Mouse (Mus musculus) heart, embryonic 16.5 days (tissue): ENCODE measurements around the gene Gm14085. TPM values are rescaled to one million over a fixed set of nuclear protein-coding genes. Genes with fewer than 3 reads are reported as not detected.
"Not testable (repeated sequence)": the region's sequence is repeated elsewhere in the genome, so short reads cannot be mapped to it uniquely, and the experiment has no call there.

Experiments used
- ATAC-seq: fragments of 200-750 bp; cut with Nextera tagmentation; replicated peaks from 2 replicates; pipeline ENCODE4 v1.8.0; 2017; ENCODE audit warnings: moderate number of reproducible peaks; ENCODE audit not compliant: insufficient read depth, low FRiP score; ENCODE audit errors: extremely low read depth
- H3K27ac ChIP-seq: fragments of 300-500 bp; sonication (generic); 2 replicates; pipeline ENCODE4 v1.5.1; 2014; ENCODE audit warnings: mild to moderate bottlenecking, low read length, control low read depth, moderate library complexity
- H3K27me3 ChIP-seq: fragments of 300-500 bp; sonication (generic); 2 replicates; pipeline ENCODE4 v1.6.1; 2014; ENCODE audit warnings: low read length, mixed read lengths; ENCODE audit not compliant: control insufficient read depth, insufficient read depth
- H3K36me3 ChIP-seq: fragments of 300-500 bp; sonication (generic); 2 replicates; pipeline ENCODE4 v1.6.1; 2014; ENCODE audit not compliant: control insufficient read depth, insufficient read depth
- H3K4me1 ChIP-seq: fragments of 300-500 bp; sonication (generic); 2 replicates; pipeline ENCODE4 v1.6.1; 2014; ENCODE audit warnings: low read length, mixed read lengths; ENCODE audit not compliant: control insufficient read depth, insufficient read depth
- H3K4me2 ChIP-seq: fragments of 300-500 bp; sonication (generic); 2 replicates; pipeline ENCODE4 v1.6.1; 2014; ENCODE audit warnings: low read depth, mild to moderate bottlenecking, control low read depth, low read length
- H3K4me3 ChIP-seq: fragments of 300-500 bp; sonication (generic); 2 replicates; pipeline ENCODE4 v1.5.1; 2014; ENCODE audit warnings: mild to moderate bottlenecking, control low read depth, low read length
- H3K9ac ChIP-seq: fragments of 300-500 bp; sonication (generic); 2 replicates; pipeline ENCODE4 v1.6.1; 2014; ENCODE audit warnings: low read length, control low read depth
- H3K9me3 ChIP-seq: fragments of 300-500 bp; sonication (generic); replicated peaks from 2 replicates; pipeline ENCODE4 v1.6.1; 2016; ENCODE audit warnings: low read length; ENCODE audit not compliant: control insufficient read depth
- WGBS: fragments of 180-500 bp; shearing (Covaris S2); extraction: QIAGEN DNeasy Blood & Tissue Kit; methylation state at CpG from one replicate; pipeline ENCODE4 v1.1.7; 2014; 5-methylcytosine and 5-hydroxymethylcytosine counted together
- polyA plus RNA-seq: library from polyadenylated mRNA; unstranded; fragments of >200 nt; fragmentation: Nextera tagmentation; extraction: Ambion mirVana; gene quantifications from 2 replicates; pipeline ENCODE4 v1.2.1, GENCODE M21; 2015

The Gm14085 gene
- polyA plus RNA-seq, 1 experiment from 2014 or later: 0.04 TPM

DNA sequence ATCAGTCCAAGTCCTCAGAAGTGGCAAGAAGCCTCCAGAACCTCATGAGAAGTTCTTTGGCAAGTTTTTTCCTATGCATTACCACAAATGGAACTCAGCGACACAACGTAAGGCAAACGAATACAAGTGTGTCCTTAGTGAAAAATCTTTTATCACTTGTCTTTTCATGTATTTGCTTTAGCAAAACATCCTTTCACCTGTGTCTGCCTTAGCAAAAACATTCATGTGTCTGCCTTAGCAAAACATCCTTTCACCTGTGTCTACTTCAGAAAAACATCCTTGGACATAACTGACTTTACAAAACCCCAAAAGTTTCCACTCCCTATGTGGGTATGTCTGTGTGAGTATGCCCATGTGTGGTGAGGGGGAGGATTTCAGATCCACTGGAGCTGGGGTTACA, 15.5 kb upstream of the Gm14085 start:
- Histone ChIP-seq H3K27me3 (no peaks in the 10 kb centered on the region), H3K9ac (no peak overlapping the region), H3K36me3 (no peaks in the 10 kb centered on the region), H3K4me3 (no peak overlapping the region), H3K9me3 (no peaks in the 10 kb centered on the region), H3K4me2 (no peak overlapping the region), H3K4me1 (peaks cover 5% of the 10 kb centered on the region), H3K27ac (no peak overlapping the region)
- ATAC-seq: no peak
- WGBS: 84% methylated on average over 3 of the region's 3 CpGs

DNA sequence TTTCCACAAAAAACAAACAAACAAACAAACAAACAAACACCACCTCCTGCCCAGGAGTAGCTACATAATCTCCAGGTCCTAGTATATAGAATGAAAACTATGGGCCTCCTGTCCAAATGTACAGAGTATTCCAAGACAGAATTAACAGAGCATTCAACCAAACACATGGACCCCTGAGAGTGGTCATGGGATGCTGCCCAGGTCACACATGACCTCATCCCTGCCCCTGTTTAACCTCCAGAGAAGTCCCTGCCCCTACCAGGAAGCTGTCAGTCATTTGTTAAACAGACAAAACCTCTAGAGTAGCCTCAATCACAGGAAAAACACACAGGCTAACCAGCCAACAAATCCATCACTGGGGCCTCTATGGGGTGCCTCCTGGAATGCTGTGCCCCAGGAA, 8.2 kb upstream of the Gm14085 start:
- Histone ChIP-seq H3K4me2 (no peak overlapping the region), H3K4me1 (no peaks in the 10 kb centered on the region), H3K9ac (no peak overlapping the region), H3K9me3 (no peaks in the 10 kb centered on the region), H3K27me3 (no peaks in the 10 kb centered on the region), H3K27ac (no peak overlapping the region), H3K4me3 (no peak overlapping the region), H3K36me3 (no peaks in the 10 kb centered on the region)
- ATAC-seq: no peak

DNA sequence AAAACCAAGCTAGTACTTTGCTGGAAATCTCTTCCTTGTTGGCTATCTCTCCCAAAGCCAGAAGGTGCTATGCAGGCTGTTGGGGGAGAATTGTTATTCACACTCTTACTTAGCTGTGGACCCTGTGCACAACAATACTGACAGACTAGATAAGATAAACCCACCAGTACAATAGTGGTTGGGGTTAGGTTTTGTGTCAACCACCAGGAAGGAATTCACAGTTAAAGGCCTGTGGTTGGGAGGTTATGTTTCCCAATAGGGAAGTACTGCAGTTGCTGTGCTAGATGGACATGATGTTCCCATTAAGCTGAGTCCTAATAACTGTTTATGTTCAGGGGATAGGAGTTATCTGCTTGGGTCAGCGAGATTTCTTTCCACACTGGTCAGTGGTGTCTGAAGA, 954 bp upstream of the Gm14085 start:
- not testable (repeated sequence) for H3K4me3 ChIP-seq, H3K9me3 ChIP-seq, H3K9ac ChIP-seq, H3K36me3 ChIP-seq, H3K4me1 ChIP-seq, ATAC-seq, H3K27me3 ChIP-seq, H3K27ac ChIP-seq, H3K4me2 ChIP-seq
- WGBS: 47% methylated on average over 1 of the region's 1 CpGs

DNA sequence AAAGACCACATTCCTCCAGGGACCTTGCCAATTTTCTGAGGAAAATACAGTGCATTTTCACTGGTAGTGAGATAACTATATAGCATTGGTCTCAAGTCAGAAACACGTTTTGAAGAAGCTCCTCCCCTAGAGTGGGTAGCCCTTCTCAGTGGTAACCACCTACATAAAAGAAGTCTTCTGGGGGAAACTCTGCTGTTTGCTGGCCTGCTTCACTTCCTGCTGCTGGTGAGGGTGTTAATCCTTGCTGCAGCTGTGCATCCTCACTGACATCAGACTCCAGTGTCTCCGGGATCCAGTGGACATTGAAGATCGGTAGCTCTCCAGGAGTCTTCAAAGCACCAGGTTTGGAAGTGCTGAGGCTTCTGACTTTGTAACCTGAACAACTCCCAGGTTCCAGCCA, 913 bp downstream of the Gm14085 start:
- not testable (repeated sequence) for H3K4me2 ChIP-seq, H3K36me3 ChIP-seq, H3K9ac ChIP-seq, ATAC-seq, H3K27me3 ChIP-seq, H3K4me3 ChIP-seq, H3K9me3 ChIP-seq, H3K4me1 ChIP-seq, H3K27ac ChIP-seq
- 30% methylated on average over 2 of the region's 3 CpGs for WGBS

DNA sequence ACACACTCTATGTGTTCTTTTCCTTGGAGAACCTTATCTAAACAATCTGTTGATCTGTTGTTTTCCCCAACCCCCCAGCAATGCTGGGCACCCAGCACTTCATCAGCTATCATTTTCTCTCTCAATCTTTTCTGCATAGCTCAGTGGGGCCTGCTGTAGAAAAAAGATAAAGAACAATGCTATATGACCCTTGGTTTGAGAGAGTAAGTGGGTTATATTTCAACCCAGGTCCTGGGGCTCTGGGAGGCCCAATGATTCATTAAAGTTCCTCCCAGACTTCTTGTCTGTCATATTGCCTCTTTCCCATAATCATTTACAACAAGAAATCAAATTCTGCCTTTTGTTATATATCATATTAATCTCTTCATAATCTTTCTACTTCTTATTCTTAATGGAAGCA, 1.4 kb downstream of the Gm14085 start:
- not testable (repeated sequence) for H3K4me2 ChIP-seq, H3K27me3 ChIP-seq, H3K36me3 ChIP-seq, H3K4me1 ChIP-seq, H3K9me3 ChIP-seq, H3K4me3 ChIP-seq, H3K27ac ChIP-seq, H3K9ac ChIP-seq, ATAC-seq

DNA sequence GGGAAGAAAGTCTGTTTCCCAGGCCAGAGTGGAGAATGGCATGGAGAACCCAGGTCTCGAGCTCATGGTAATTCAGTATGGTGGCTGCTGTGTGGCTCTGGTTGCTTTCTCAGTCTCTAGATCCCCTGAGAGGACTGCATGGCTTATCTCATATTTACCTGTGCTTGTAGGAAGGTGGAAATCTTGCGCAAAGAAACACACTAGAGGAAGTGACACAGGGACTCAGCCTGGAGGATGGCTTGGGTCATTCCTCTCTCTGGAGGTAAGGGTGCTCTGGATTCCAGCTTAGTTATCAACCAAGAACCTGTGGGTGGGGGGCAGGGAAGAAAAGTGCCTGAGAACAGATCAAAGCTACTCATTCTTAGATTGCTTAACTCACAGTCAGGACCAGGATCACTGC, 1.9 kb downstream of the Gm14085 start:
- Histone ChIP-seq H3K9ac (no peak overlapping the region), H3K27ac (no peak overlapping the region), H3K4me1 (no peaks in the 10 kb centered on the region), H3K36me3 (no peaks in the 10 kb centered on the region), H3K9me3 (no peaks in the 10 kb centered on the region), H3K4me2 (no peak overlapping the region), H3K27me3 (no peaks in the 10 kb centered on the region), H3K4me3 (no peak overlapping the region)
- WGBS: 72% methylated on average over 2 of the region's 2 CpGs
- no peak for ATAC-seq

DNA sequence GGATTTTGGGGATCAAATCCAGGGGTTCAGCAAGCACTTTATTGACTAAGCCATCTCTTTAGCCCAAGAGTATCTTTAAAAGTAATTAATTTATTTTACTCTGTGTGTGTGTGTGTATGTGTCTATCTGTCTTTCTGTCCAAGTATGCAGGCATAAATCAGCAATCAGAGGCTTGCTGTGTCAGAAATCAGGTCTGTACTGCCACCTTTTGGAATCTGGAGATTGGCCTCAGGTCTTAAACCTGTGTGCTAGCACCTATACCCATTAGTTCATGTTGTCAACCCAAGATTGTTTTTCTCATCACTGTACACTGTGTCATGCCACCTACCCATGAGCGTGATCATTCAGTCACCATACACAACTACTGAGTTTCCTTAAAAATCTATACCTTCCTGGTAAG, 45.0 kb downstream of the Gm14085 start:
- ATAC-seq, H3K4me3 ChIP-seq, H3K27ac ChIP-seq, H3K4me2 ChIP-seq, H3K27me3 ChIP-seq, H3K4me1 ChIP-seq, H3K9me3 ChIP-seq, H3K36me3 ChIP-seq, H3K9ac ChIP-seq: not testable (repeated sequence)
- 87% methylated on average over 1 of the region's 1 CpGs for WGBS

DNA sequence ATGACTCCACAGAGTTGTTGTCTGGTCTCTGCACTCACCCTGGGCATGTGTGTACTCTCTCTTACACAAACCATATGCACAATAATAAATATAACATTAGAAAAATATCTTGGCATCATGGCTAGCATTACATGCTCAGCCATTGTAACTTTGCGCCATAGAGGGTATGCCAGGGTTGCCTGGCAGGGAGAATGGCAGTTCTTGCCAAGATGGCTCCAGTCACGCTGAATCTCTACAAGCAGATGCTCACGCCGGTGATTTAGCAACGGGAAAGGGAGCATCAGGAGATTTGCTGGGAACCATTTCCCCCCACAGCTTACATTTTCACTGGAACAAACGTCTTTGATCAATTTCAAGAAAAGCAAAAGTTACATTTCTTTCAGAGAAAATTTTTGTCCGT, 46.5 kb downstream of the Gm14085 start:
- H3K27me3 ChIP-seq: no peaks in the 10 kb centered on the region
- no peaks in the 10 kb centered on the region for H3K4me1 ChIP-seq
- 76% methylated on average over 7 of the region's 7 CpGs for WGBS
- ATAC-seq: no peak
- H3K9ac ChIP-seq: no peak overlapping the region
- H3K27ac ChIP-seq: no peak overlapping the region
- H3K36me3 ChIP-seq: no peaks in the 10 kb centered on the region
- no peaks in the 10 kb centered on the region for H3K9me3 ChIP-seq
- H3K4me2 ChIP-seq: no peak overlapping the region
- no peak overlapping the region for H3K4me3 ChIP-seq

DNA sequence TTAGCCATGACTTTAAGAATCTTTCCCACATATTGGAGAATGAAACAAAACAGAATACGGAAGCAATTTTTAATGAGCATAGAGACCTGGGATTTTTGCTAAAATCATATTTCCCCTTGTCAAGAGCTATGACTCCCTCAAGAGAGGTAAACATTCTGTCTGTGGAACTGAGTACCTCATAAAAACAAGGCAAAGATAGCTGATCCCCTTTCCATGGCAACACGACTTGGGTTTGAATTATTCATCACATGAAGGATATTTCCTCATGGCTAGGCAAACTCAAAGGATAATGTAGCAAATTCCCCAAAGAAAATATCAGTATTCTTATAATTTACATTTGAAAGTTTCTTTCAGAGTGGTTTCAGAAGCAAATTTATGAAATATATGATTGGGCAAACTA, 47.0 kb downstream of the Gm14085 start:
- H3K4me3 ChIP-seq: no peak overlapping the region
- no peak overlapping the region for H3K27ac ChIP-seq
- H3K4me2 ChIP-seq: no peak overlapping the region
- no peaks in the 10 kb centered on the region for H3K27me3 ChIP-seq
- no peak overlapping the region for H3K9ac ChIP-seq
- no peaks in the 10 kb centered on the region for H3K4me1 ChIP-seq
- no peaks in the 10 kb centered on the region for H3K9me3 ChIP-seq
- no peaks in the 10 kb centered on the region for H3K36me3 ChIP-seq
- no peak for ATAC-seq
- WGBS: 70% methylated on average over 2 of the region's 2 CpGs

DNA sequence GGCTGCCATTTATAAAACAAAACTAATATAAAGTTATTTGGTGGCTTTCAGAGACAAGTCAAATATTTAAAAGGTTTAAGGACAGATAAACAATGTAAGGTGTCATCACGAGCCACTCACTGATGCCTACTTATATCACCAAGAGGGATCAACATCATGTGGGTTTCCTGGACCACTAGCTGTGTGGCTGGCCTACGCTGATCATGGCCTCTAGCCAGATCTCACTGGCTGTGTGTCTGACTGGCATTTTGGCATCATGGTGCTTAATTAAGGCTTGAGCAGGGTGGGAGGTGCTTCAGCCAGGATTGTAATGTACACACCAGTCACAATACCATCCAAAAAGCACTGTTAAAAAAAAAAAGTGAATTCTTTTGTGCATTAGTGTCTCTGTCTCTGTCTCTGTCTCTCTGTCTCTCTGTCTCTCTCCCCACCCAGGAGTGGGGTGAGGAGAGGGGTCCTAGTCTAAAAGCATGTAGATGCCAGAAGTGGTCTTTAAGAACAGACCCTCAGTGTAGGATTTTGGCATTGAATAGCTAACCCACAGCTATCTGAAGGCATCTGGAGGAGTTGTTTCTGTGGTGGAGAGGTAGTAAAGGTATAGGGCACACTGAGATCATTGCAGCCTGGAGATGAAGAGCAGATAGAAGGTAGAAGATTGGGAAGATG, 47.5 kb downstream of the Gm14085 start:
- H3K4me1 ChIP-seq: no peaks in the 10 kb centered on the region
- WGBS: 68% methylated on average over 2 of the region's 2 CpGs
- ATAC-seq: no peak
- H3K27ac ChIP-seq: no peak overlapping the region
- no peak overlapping the region for H3K9ac ChIP-seq
- no peaks in the 10 kb centered on the region for H3K36me3 ChIP-seq
- H3K4me3 ChIP-seq: no peak overlapping the region
- H3K27me3 ChIP-seq: no peaks in the 10 kb centered on the region
- H3K9me3 ChIP-seq: no peaks in the 10 kb centered on the region
- no peak overlapping the region for H3K4me2 ChIP-seq
